Mouse (Mus musculus) embryonic fibroblast, embryonic 13.5 days (primary cell): ENCODE measurements at regions not wholly inside any gene's neighbourhood (a gene's known extent, or its start where the extent isn't known, plus 50 kb on each side); places are given as distances from the start of the nearest gene placed in this dataset.

Experiments
- CTCF ChIP-seq: IDR thresholded peaks from 2 replicates; pipeline ENCODE4 v1.5.1; 2011; ENCODE audit warnings: mild to moderate bottlenecking, control low read depth, low read length, moderate library complexity, borderline replicate concordance; ENCODE audit not compliant: insufficient read depth
- POLR2A ChIP-seq: IDR thresholded peaks from 2 replicates; pipeline ENCODE4 v1.6.1; 2011; ENCODE audit warnings: low read depth, mild to moderate bottlenecking, control low read depth, low read length, moderate library complexity

DNA sequence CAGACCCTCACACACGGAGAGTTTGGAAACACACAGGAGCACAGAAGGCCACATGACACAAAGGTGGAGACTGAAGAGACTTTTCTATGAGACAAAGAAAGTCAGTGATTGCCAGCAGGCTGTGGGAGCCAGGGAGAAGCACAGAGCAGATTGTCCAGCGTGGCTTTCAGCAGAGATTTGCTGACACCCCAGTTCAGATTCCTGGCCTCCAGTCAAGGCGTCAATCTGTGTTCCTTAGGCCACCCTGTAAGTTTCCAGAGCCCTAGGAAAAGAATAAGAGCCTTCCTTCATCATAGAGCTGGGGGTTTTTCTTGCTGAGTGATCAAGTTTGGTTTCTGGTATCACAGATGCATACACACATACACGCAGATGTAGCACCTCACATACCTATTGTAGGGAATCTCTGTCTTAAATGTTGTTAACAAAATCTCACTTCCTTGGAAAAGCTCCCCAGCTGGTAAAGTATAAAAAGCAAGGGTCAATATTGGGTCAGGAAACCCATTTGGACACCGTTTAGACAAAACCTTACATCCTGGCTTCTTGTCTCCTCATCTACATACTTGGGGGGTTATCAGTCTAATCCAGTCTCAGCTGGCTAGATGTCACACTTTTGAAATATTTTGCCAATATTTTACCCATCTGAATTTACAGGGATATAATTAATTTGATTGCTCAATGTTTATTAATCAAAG lies 58.9 kb downstream of the 3110018I06Rik start:
- TF ChIP-seq POLR2A, result no peak
- no peak for TF ChIP-seq CTCF
